ENCODE assay signal across 18 mouse cellular contexts in genomic region chr14:60975736-60976135, GRCm38 (mm10).
A peak's percentile ranks its signal among the peaks of the same experiment; 100 is the strongest.
DNase-seq lines count a peak whose midpoint lies in the region; ATAC-seq and TF ChIP-seq lines count a peak whose summit lies in the region.
"Had no signal": no experiment of that assay in that cellular context is flagged by ENCODE, and none has a peak within 500 bp of the region (broad histone marks: within the 10 kb centered on the region; RNA-seq: fewer than 3 reads in every experiment).

No protein-coding gene starts in this region.

- intact Hi-C loops in gastrocnemius, adult 2 months (cut with DNase I), result no loop called here
- intact Hi-C loops in left cerebral cortex, postnatal 36 days (cut with DNase I), result no loop called here

- H3K36me3 ChIP-seq in liver, postnatal 0 days (replicated peaks; ENCODE audit: insufficient read depth, low read length), result 0 out of 2 replicates have a peak, but pooled peaks cover under 1% of the 10 kb centered on the region
- no peaks in the 10 kb centered on the region for H3K36me3 ChIP-seq in intestine, embryonic 16.5 days (ENCODE audit: control insufficient read depth, insufficient read depth, low read length)
- H3K36me3 ChIP-seq: hindbrain, embryonic 15.5 days had no signal

- DNase-seq in gastrocnemius, adult 2 months, result no peak
- no peak for DNase-seq in gastrocnemius, postnatal 25 days
- DNase-seq in adrenal gland, adult 18-20 months (ENCODE audit: low spot score in 2 of 2), result peak; percentile 25 to 36
- DNase-seq in liver, result peak; percentile 25
- DNase-seq in liver, postnatal 0 days, result peak; percentile 56
- no peak for DNase-seq in left cerebral cortex, postnatal 36 days (ENCODE audit: low spot score in 2 of 2)
- no peak for DNase-seq in layer of hippocampus, adult 11-12 months (ENCODE audit: low spot score)
- DNase-seq: cerebellum, postnatal 25 days; lung, embryonic 14.5 days; lung, postnatal 4 days; thymus, adult 2 months had no signal

- no peaks in the 10 kb centered on the region for H3K27me3 ChIP-seq in liver, postnatal 0 days (ENCODE audit: insufficient read depth, low read length)
- H3K27me3 ChIP-seq in intestine, embryonic 16.5 days (replicated peaks; ENCODE audit: control insufficient read depth, insufficient read depth, low read length), result no peaks in the 10 kb centered on the region
- H3K27me3 ChIP-seq: heart, embryonic 12.5 days; hindbrain, embryonic 15.5 days had no signal

- 0 out of 2 replicates have a peak, but pooled peaks cover 1% of the 10 kb centered on the region for H3K4me1 ChIP-seq in liver, postnatal 0 days (ENCODE audit: insufficient read depth)
- no peaks in the 10 kb centered on the region for H3K4me1 ChIP-seq in intestine, embryonic 16.5 days (ENCODE audit: control insufficient read depth, insufficient read depth, low read length)
- H3K4me1 ChIP-seq: heart, embryonic 12.5 days; hindbrain, embryonic 15.5 days had no signal

- no peak overlapping the region for H3K4me3 ChIP-seq in gastrocnemius, adult 2 months
- H3K4me3 ChIP-seq in liver, postnatal 0 days (ENCODE audit: low read depth, low read length), result no peak overlapping the region
- H3K4me3 ChIP-seq in intestine, embryonic 16.5 days (ENCODE audit: low read length), result no peak overlapping the region
- H3K4me3 ChIP-seq: heart, embryonic 12.5 days; hindbrain, embryonic 15.5 days; limb, embryonic 10.5 days had no signal

- 51% methylated on average over 3 of the region's 3 CpGs for WGBS in liver, postnatal 0 days (ENCODE audit: insufficient replicate concordance)
- WGBS in intestine, embryonic 16.5 days, result 71% methylated on average over 3 of the region's 3 CpGs

- no peaks in the 10 kb centered on the region for H3K9me3 ChIP-seq in liver, postnatal 0 days (ENCODE audit: low read length)
- H3K9me3 ChIP-seq in intestine, embryonic 16.5 days (ENCODE audit: control insufficient read depth, low read length), result no peaks in the 10 kb centered on the region
- H3K9me3 ChIP-seq: heart, embryonic 12.5 days; hindbrain, embryonic 15.5 days; limb, embryonic 10.5 days had no signal

- H3K9ac ChIP-seq in liver, postnatal 0 days (replicated peaks), result no peak overlapping the region
- no peak overlapping the region for H3K9ac ChIP-seq in intestine, embryonic 16.5 days (ENCODE audit: low read depth, low read length)
- H3K9ac ChIP-seq: heart, embryonic 12.5 days; hindbrain, embryonic 15.5 days; lung, embryonic 14.5 days had no signal

- peak; percentile 97 for ATAC-seq in liver, postnatal 0 days
- ATAC-seq in intestine, embryonic 16.5 days, result no peak
- ATAC-seq: CD4-positive, CD25-positive, alpha-beta regulatory T cell, adult 4 months; forebrain, embryonic 14.5 days had no signal

- peak; percentile 66 for TF ChIP-seq EP300 in liver, postnatal 0 days (IDR thresholded peaks at IDR 0.05; ENCODE audit: low read depth)

- H3K27ac ChIP-seq in gastrocnemius, adult 2 months, result peak overlapping the region; percentile 50; the same call in 1 of the 2 replicates
- peak overlapping the region; percentile 90 for H3K27ac ChIP-seq in liver, postnatal 0 days (ENCODE audit: low read depth)
- no peak overlapping the region for H3K27ac ChIP-seq in intestine, embryonic 16.5 days (ENCODE audit: low read length)
- H3K27ac ChIP-seq: hindbrain, embryonic 15.5 days; limb, embryonic 10.5 days had no signal

- no peak for TF ChIP-seq CTCF in gastrocnemius, adult 2 months (IDR thresholded peaks at IDR 0.05)
- TF ChIP-seq CTCF in liver, postnatal 0 days (IDR thresholded peaks at IDR 0.05; ENCODE audit: low read depth), result no peak

- H3K4me2 ChIP-seq in liver, postnatal 0 days (ENCODE audit: low read depth, low read length), result no peak overlapping the region
- H3K4me2 ChIP-seq in intestine, embryonic 16.5 days (ENCODE audit: low read depth, low read length), result no peak overlapping the region
- H3K4me2 ChIP-seq: heart, embryonic 12.5 days; hindbrain, embryonic 15.5 days; lung, embryonic 14.5 days; midbrain, embryonic 11.5 days had no signal

Comparison
In these comparisons a context has a peak if more than half of its experiments do, and no peak if none do; other contexts are left out.
1. DNase-seq: peak in adrenal gland, adult 18-20 months (2 of 2), liver (single experiment) and liver, postnatal 0 days (single experiment); none in gastrocnemius, adult 2 months (single experiment), gastrocnemius, postnatal 25 days (single experiment), left cerebral cortex, postnatal 36 days (0 of 2) and layer of hippocampus, adult 11-12 months (single experiment).